Mouse (Mus musculus): ENCODE results near the gene Srp54a.
"Not testable (repeated sequence)": the region's sequence is repeated elsewhere in the genome, so short reads cannot be mapped to it uniquely, and the experiment has no call there.

The Srp54a gene

DNA sequence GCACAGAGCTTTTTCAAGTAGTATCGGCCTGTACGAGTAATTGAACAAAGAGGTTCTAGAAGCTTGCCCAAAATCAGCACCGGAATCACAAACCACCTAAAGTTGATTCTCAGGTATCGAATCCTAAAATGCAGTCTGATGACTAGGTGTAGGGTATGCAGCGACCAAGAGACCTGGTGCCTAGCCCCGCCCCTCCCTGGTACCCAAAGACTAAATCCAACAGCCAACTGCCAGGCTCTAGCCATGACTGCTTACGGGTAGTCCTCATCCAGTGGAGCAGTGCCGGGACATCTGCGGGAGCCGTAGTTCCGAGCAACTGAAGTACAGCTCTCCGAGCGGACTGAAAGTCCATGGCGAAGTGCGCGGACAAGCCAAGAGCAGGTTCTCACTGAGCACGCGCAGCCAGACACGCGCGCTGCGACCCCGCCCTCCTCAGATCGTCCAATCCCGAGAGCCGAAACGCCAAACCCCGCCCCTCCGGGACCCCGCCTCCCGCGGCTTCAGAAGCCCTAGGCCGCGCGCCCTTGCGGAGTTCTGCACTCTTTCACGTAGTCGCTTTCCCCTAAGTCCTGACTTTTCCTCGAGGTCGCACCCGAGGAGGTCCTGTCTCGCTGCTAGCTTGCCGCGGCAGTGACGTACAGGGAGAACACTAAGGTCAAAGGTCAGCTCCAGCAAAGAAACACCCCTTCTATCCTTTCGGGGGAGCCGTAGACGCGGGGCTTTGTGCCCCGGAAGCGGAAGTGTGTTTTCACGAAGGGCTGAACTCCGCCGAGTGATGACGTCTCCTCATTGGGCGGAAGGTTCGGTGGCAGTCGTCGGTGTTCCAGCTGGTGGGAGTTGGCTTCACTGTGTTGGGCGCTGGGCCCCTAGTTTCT, at the start of gene Srp54a, which contains the start of gene 2700097O09Rik:
Srp54a (plus strand) TSS at position 537 of the 875 bp plus-strand sequence.
2700097O09Rik (minus strand) TSS at position 385 of the 875 bp plus-strand sequence.
- peak; percentile 90 for DNase-seq (ENCODE audit: low spot score)

GRCm38 (mm10) chr12:55041011-55041410, 39.1 kb upstream of the Srp54a start:
- DNase-seq (ENCODE audit: low spot score): no peak

DNA sequence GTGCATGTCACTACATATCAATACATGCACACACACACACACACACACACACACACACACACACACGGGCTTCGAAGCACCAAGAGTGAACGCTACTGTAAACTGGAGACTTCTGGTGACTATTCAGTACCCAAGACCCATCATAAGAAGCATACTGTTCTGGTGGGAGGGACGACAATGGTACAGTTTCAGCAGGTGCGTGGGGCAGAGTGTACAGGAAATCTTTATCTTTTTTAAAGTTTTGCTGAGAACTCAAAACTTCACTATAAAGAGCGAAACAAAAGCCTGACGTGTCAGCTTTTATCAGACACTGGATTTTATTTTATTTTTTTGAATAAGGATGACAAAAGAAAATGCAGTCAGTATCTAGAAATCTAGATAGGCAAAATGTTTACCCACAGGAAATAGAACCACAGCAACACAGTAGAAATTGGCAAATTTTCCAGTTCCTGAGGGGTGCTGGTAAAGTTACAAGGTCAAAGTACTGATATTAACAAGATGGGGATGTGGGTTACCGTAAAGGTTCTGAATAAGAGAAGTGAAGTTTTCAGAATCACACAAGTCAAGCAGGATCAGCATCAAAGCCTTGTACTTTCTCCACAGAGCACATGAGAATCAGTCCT, 30.2 kb upstream of the Srp54a start:
- no peak for DNase-seq (ENCODE audit: low spot score)

- no peak for DNase-seq (ENCODE audit: low spot score)
Measured at GRCm38 (mm10) chr12:55051210-55052173, 28.6 kb upstream of the Srp54a start.

GRCm38 (mm10) chr12:55053267-55053666, 26.8 kb upstream of the Srp54a start:
- no peak for DNase-seq (ENCODE audit: low spot score)

DNA sequence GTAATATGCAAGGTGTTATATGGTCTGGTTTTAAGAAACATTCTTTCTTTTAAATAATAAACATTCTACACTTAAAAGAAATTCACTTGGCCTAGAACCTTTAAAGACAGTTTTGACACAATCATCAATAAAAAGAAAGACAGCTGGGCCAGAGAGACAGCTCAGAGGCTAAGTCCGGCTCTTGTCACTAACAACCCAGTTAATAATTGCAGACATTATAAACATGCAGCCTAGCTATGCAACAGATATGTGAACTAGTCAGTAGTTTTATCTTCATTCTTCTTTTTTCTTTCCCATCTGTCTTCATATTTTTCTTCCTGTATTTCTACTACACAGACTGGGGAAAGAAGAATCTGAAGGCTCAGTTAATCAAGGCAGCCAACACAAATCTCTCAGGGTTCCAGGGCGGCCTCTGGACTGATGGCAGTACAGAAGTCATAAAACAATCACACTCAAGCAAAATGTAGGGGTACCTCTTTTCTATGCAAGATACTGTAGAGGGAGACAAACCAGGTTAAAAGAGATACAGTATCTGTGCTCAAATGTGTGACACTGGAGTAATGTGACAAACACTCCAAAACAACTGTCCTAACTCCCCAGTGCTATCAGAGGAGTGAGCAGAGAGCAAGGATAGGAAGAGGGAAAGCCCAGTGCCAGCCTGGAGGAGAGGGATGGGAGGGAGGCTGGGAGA, 25.4 kb upstream of the Srp54a start:
- no peak for DNase-seq (ENCODE audit: low spot score)

DNA sequence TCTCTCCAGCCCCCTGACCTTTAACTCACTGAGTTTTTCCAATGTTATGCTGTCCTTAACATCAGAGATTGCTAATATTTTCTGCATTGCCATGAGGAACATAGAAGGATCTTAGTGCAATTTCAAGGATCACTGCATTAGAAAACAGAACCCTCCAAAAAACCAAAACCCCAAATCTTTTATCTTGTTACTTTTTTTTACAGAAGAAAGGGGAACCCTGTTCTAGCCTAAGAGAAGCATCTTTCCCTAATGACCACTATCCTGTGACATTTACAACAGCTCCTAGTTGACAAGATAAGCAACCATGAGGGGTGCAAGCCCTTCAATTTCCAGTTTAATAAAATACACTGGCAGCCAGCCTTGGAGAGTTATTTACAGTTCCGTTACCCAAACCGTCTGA, 23.4 kb upstream of the Srp54a start:
- DNase-seq (ENCODE audit: low spot score): no peak

DNA sequence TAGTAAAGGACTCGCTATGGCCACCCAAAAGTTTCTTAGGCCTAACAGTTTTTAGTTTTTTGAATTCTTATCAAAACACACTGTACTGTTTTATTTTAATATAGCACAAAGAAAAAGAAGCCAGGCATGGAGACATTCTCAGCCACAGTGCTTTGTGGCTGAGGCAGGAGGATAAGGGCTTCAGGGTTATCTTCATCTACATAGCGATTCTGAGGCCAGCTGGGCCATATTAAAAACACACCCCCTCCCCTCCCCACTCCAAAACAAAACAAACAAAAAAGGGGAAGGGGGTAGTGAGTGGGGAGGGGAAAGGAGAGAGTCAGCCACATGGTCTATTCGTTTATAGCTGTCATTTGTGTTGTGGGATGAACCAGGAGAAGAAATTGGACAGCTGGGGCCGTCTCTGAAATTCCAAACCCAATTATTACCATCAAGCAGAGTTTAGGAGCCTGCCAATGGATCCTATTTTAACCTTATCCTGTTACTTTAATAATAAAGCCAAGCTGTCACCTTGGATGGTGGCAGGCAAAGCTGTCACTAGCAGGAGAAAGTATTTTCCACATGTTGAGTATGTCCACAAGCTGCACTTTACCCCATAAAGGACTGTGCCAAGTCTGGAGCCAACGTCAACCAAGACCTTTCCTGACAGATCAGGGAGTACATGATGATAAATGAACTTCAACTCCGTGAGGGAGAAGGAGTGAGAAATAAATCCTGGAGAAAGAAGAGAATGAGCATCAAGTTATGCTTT, 21.0 kb upstream of the Srp54a start:
- DNase-seq (ENCODE audit: low spot score): no peak

- DNase-seq (ENCODE audit: low spot score): no peak
Measured at GRCm38 (mm10) chr12:55059812-55060211, 20.2 kb upstream of the Srp54a start.

DNA sequence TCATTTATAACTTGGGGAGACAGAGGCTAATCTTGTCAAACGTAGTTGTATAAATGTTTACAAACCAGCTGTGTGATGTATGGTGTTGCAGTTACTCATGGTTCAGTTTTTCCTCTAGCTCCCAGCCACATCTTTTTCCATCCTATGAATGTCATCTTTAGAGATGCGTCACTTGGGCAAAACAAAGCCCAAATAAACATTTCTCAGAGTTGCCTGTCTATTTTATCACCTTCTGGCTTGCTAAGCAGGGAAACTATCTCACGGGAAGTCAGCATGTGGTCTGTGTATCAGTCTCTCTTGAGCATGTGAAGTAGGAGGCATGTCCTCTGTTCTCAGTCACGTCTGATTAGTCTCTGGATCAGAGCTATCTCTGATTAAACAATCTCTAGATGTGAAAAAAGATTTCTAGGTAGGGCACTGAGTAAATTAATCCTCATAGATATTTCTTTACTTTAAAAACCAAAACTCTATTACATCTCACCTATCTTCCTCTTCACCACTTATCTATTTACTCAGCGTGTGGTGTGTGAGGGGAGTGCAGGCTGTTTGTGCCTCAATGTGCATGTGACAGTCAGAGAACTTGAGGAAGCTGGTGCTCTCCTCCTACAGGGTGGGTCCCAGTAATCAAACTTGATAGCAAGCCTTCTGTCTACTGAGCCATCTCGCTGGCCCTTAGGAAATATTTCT, 19.7 kb upstream of the Srp54a start:
- no peak for DNase-seq (ENCODE audit: low spot score)

GRCm38 (mm10) chr12:55061006-55061405, 19.1 kb upstream of the Srp54a start:
- no peak for DNase-seq (ENCODE audit: low spot score)

GRCm38 (mm10) chr12:55062141-55062540, 17.9 kb upstream of the Srp54a start:
- no peak for DNase-seq (ENCODE audit: low spot score)

- no peak for DNase-seq (ENCODE audit: low spot score)
Measured at GRCm38 (mm10) chr12:55072495-55072894, 7.6 kb upstream of the Srp54a start.

DNA sequence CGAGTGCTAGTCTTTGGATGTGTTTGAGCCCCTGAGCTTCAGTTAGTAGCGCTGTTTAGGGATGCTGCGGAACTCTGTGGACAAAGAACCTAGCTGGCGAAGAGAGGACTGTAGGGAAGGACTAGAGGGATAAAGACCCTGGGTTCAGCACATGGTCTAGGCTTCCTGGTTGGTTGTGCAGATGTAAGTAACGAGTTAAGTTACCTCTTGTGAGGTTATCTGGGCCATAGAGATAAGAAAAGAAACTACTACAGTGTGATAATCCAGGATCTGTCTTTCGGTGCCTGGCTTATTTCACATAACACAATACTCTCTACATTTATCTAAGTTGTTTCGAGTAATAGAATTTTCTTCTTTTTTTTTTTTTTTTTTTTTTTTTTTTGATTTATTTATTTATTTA, 6.4 kb upstream of the Srp54a start:
- DNase-seq (ENCODE audit: low spot score): no peak

DNA sequence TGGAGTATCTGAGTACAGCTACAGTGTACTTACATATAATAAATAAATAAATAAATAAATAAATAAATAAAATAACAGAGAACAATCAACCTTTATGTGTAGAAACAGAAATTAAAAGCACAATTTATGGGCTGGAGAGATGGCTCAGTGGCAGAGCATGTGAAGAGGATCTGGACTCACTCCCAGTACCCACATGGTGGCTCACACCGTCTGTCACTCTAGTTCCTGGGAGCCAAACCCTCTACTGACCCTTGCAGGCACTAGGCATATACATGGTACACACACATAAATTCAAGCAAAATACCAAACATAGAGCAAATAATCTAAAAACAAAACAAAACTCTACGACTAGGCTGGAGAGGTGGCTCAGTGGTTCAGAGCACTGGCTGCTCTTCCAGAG, 4.8 kb upstream of the Srp54a start:
- no peak for DNase-seq (ENCODE audit: low spot score)

DNA sequence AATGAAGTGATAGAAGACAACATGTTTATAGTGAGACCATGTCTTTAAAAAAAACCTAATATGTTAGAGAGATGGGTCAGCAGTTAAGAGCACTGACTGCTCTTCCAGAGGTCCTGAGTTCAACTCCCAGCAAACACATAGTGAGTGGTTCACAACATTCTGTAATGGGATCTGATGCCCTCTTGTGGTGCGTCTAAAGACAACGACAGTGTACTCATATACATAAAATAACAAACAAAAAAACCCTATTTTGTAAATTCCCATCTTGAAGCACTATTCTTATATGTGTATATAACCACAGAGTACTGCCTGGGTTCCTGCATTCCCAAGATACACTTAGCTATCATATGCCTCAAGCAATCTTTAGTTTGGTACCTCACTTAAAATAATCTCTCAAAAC, 1.4 kb upstream of the Srp54a start:
- not testable (repeated sequence) for DNase-seq (ENCODE audit: low spot score)

- DNase-seq (ENCODE audit: low spot score): not testable (repeated sequence)
Measured at GRCm38 (mm10) chr12:55080601-55080942, 510 bp downstream of the Srp54a start.

- DNase-seq (ENCODE audit: low spot score): not testable (repeated sequence)
Measured at GRCm38 (mm10) chr12:55092127-55092526, 12.1 kb downstream of the Srp54a start.

DNA sequence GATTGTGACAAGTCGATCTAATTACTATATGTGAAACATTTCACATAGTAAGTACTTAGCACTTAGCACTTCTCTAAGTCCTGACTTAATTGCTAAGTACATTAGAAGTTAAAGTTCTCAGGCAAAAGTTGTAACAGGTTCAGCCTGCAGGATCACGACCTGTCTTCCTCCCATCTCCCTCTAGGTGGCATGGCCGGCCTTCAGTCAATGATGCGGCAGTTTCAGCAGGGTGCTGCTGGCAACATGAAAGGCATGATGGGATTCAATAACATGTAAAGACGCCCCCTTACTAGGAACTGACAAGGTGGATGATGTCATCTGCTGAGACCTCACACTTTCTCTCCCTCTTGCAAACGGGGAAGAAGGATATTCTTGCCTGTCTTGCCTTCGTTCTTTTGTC, 32.6 kb downstream of the Srp54a start:
- DNase-seq (ENCODE audit: low spot score): not testable (repeated sequence)

- DNase-seq (ENCODE audit: low spot score): not testable (repeated sequence)
Measured at GRCm38 (mm10) chr12:55124242-55124641, 44.2 kb downstream of the Srp54a start, which contains the start of gene Fam177a. Fam177a (plus strand) TSS chr12:55124469.

Measured in left cerebral cortex, adult 11 months (tissue).